Mouse (Mus musculus) stomach, adult 2 months (tissue): Measurements from ENCODE around the gene Pcmt1. TPM values are rescaled to one million over a fixed set of nuclear protein-coding genes. Genes with fewer than 3 reads are reported as not detected.

ENCODE experiments used
- polyA plus RNA-seq: library from polyadenylated mRNA; depleted of rRNA; stranded (reverse); fragments of >200 nt; gene quantifications from 2 replicates; pipeline ENCODE4 v1.2.3, GENCODE M21; 2012; rRNA removed

The Pcmt1 gene
- polyA plus RNA-seq = 6.5 and 6.6 TPM in 2 replicates

GRCm38 (mm10) chr10:7680731-7681301 is at the start of gene Pcmt1, which contains the start of gene Lats1:
TSS of gene Pcmt1 (minus strand) at chr10:7681136.
TSS of gene Lats1 (plus strand) at chr10:7681214.

DNA sequence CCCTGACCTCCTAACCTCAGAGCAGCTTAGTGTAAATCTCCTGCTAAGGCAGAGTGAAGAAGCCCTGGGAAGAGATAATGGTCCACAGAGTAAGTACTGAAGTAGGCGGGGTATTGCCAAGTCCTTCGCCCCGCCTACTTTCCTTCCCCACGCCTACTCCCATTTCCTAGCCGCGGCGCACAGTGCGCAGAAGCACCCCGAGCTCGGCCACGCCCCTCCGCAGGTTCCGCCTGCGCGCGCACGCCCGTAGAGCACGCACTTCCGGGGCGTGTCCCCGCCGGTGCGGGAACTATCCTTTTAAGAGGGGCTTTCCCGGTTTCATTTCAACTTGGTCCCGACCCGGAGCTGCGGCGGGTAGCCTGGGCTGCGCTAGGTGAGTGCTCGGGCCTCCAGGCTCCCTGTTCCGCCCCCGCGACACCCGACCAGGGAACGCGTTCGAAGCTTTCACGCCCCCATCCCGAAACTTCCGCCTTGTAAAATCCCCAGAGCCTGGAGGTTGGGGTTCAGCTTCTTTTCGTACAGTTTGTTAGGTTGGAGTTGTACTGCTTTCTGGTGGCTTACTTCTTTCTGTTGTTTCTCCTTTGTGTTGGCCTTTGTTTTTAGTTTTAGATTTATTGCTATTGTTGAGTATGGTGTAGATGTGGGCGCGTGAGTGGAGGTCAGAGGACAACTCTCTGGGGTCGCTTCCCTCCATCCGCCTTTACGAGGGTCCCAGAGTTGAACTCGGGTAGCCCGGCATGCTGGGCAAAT is 45.0 kb upstream of the Pcmt1 start, which contains the start of gene Katna1:
Katna1 (plus strand) TSS at position 250 of the 750 bp plus-strand sequence.

GRCm38 (mm10) chr10:7667342-7667802 is 13.6 kb downstream of the Pcmt1 start, which contains the start of gene Nup43:
TSS of gene Nup43 (plus strand) at chr10:7667503.

GRCm38 (mm10) chr10:7589592-7590233 is 91.2 kb downstream of the Pcmt1 start, which contains the start of gene Lrp11:
TSS of gene Lrp11 (plus strand) at chr10:7589800.

Other genes starting within 250 kb of the Pcmt1 start
- 0.06 and 0.12 TPM in 2 replicates for gene Ulbp1, start 207.5 kb downstream of the Pcmt1 start, polyA plus RNA-seq
- 2.8 and 6.3 TPM in 2 replicates for gene Lrp11, start 91.3 kb downstream of the Pcmt1 start, polyA plus RNA-seq
- 1.2 and 1.7 TPM in 2 replicates for gene Nup43, start 13.6 kb downstream of the Pcmt1 start, polyA plus RNA-seq
- gene Lats1, start 78 bp upstream of the Pcmt1 start, polyA plus RNA-seq = 1.7 and 3.3 TPM in 2 replicates
- gene Katna1, start 44.9 kb upstream of the Pcmt1 start, polyA plus RNA-seq = 0.58 and 0.76 TPM in 2 replicates
- 2.7 and 4.7 TPM in 2 replicates for gene Ginm1, start 111.7 kb upstream of the Pcmt1 start, polyA plus RNA-seq
- gene Ppil4, start 111.8 kb upstream of the Pcmt1 start, polyA plus RNA-seq = 1.4 and 1.8 TPM in 2 replicates
- 0.30 and 0.34 TPM in 2 replicates for gene Zc3h12d, start 151.3 kb upstream of the Pcmt1 start, polyA plus RNA-seq